Mouse (Mus musculus) R1 (cell line): ENCODE measurements around the gene Slc38a9.
"Not testable (repeated sequence)": the region's sequence is repeated elsewhere in the genome, so short reads cannot be mapped to it uniquely, and the experiment has no call there.

ENCODE experiments used
- DNase-seq: peaks from one replicate; pipeline ENCODE4 v3.0.0-alpha.2; 2018; ENCODE audit warnings: low read depth, low spot score

Gene Slc38a9

DNA sequence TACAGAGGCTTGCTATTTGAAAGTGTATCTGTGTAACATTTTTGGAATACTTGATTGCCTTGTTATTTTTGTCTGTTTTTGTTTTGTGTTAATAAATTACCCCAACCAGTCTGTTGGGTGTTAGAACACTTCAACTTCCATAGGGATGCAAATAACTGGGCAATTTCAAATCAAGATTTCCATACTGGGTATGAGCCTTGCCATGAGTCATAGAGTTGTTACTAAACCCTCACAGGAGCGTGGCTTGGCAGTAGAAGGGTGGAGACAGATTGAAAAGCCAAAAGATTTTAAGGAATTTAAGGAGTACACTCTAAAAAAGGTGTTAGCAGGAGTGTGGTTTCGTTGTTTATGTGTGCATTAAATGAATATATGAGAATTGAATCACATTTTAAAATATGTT lies 22.8 kb downstream of the Slc38a9 start:
- DNase-seq, result no peak

GRCm38 (mm10) chr13:112683970-112684369 lies 23.4 kb downstream of the Slc38a9 start:
- DNase-seq, result no peak

- no peak for DNase-seq
Measured at GRCm38 (mm10) chr13:112686155-112686554, 25.6 kb downstream of the Slc38a9 start.

- no peak for DNase-seq
Measured at GRCm38 (mm10) chr13:112692870-112693553, 32.5 kb downstream of the Slc38a9 start.

DNA sequence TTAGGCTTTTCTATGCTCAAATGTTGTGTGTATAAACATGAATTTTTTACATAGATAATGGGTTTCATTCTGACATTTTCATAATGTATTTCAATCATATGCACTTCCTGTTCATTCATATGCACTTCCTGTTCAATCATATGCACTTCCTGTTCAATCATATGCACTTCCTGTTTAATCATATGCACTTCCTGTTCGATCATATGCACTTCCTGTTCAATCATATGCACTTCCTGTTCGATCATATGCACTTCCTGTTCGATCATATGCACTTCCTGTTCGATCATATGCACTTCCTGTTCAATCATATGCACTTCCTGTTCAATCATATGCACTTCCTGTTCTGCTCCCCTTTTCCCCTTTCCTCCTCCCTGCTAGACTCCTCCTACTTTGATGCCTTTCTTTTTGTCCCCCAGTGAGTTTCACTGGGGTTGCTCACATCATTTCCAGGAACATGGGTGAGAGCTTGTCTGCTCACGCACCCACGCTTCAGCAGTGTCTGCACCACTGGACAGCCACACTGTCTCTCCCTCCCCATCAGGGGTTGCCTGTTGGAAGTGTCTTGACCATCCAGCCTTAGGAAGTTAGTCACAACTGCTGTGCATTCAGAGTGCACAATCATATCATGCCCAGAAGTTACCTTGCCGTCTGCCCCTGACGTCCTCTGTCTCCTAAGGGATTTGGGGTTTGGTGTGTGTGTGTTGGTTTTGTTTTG lies 35.1 kb downstream of the Slc38a9 start:
- peak; percentile 26 for DNase-seq

GRCm38 (mm10) chr13:112701256-112701655 lies 40.7 kb downstream of the Slc38a9 start:
- DNase-seq, result no peak

- DNase-seq, result no peak
Measured at GRCm38 (mm10) chr13:112706351-112706750, 45.8 kb downstream of the Slc38a9 start.

GRCm38 (mm10) chr13:112720078-112720736 lies 59.7 kb downstream of the Slc38a9 start:
- no peak for DNase-seq

DNA sequence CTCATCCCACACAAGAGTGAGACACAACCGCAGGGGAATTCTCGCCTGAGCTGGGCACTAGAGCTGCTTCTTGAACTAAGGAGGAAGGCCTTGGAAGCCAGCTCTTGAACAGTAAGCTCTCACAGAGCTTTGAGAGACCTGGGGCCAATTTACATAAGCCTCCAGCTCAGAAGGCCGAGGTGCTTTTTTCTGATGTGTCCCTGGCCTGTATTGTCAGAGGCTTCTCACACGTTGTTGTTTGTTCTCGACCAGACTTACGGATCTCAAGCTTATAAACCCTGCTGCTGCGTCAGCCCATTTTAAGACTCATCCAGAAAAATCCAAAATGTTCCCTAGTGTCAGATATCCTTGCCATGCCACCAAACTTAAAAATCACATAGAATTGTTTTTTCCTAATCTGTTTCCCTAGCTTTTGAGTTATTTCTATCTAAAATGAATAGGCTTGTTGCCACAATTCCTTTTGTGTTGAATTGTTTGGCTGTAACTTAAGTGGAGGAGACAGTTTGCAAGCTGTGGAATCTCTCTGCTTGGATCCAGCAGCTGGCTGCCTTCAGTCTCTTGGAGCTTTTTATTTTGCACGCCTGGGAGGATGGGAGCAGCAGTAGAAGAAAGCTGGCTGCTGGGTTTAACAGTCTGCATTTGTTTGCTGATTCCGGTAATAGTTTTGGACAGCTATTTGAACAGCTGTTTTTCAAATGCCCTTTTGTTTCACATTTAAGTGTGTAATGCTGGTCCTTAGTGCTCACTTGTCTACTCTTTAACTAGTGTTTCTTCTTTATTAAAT lies 61.6 kb downstream of the Slc38a9 start:
- no peak for DNase-seq

- not testable (repeated sequence) for DNase-seq
Measured at GRCm38 (mm10) chr13:112724260-112724659, 63.7 kb downstream of the Slc38a9 start.

DNA sequence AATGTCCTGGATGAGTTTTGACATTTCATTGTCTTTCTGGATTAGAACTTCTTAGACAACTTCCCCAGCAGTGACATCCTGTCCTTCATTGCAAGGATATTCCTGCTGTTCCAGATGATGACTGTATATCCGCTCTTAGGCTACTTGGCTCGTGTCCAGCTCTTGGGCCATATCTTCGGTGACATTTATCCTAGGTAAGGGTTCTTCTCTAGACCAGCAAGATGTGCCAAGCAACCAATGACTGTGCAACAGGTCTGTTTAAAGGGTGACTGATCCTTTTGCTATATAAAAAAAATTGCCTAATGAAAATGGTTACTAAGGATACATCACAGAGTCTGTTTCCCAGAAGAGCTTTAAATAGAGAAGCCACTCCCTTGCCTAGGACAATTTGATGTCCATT lies 65.5 kb downstream of the Slc38a9 start:
- no peak for DNase-seq

GRCm38 (mm10) chr13:112733311-112733710 lies 72.8 kb downstream of the Slc38a9 start:
- no peak for DNase-seq

- DNase-seq, result peak; percentile 90
Measured at GRCm38 (mm10) chr13:112734906-112735713, 74.6 kb downstream of the Slc38a9 start.

DNA sequence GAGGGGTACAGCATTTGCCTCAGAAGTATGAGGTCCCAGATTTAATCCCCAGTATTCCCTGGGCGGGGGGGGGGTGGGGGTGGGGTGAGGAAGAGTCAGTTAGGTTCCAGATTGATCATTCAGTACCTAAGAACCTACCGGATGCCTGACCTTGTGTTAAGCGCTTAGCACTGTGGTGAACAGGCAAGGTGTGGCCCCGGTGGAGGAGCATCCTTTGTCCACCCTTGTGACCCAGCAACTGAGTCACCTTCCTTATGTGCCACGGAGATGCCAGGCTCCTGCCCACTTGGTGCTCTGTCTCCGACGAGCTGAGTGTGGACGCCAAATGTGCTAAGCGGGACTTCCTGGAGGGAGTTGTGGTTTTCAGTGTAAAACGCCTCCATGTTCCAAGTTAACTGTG lies 75.9 kb downstream of the Slc38a9 start:
- DNase-seq, result no peak

DNA sequence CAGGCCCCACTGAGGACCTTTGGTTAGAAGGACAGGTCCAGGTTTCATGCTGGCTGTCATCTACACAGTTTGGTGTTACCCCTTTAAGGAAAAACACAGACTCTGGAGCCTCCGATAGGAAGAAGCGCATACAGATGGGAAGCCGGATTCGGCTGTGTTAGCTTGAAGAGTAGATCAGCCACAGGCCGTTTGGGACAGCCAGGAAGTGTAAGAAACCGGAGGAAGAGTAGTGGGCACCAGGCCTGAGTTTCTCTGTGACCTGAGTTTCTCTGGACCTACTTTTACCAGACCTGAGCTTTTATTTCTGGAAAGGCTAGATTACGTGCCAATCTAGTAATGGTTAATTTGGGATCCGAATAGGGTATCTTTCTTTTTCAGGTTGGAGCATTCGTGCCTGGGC lies 76.6 kb downstream of the Slc38a9 start:
- DNase-seq, result no peak

GRCm38 (mm10) chr13:112738005-112738404 lies 77.5 kb downstream of the Slc38a9 start:
- no peak for DNase-seq

DNA sequence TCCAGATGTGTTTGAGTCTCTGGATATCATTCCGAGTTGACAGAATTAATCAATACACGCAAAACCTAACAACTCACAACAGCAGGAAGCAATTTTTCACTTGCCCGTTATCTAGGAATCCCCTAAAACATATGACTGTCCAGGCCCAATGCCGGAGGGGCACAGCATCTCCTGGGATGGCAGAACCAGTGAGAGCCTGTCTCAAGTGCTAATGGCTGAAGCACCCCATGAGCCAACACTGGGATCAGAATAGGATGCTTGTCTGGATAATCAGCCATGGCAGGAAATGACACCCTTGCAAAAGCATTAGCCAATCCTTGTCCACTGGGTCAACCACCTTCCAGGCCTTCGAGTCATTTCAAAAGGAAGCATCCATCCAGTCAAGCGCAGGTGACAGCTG lies 79.5 kb downstream of the Slc38a9 start:
- no peak for DNase-seq

GRCm38 (mm10) chr13:112742076-112742830 lies 81.7 kb downstream of the Slc38a9 start:
- no peak for DNase-seq

GRCm38 (mm10) chr13:112743647-112744046 lies 83.1 kb downstream of the Slc38a9 start:
- DNase-seq, result no peak
